Mouse (Mus musculus) adrenal gland, postnatal 4 days (tissue): Measurements from ENCODE around the gene Klhdc2. TPM values are rescaled to one million over a fixed set of nuclear protein-coding genes. Genes with fewer than 3 reads are reported as not detected.

Experiments used
- DNase-seq, 2 experiments: peaks; one replicate each; pipeline ENCODE4 v3.0.0; 2021 to 2022; ENCODE audit warnings: low spot score in 2 of 2, mixed read lengths in 2 of 2
- long read RNA-seq, 2 experiments: library from polyadenylated mRNA; stranded (forward); transcript quantifications; one replicate each; pipeline ENCODE4 v2.0.0; 2021
- total RNA-seq, 2 experiments: library from RNA; stranded (reverse); gene quantifications; 2 replicates each; pipeline ENCODE4 v1.2.3; 2021

The Klhdc2 gene
- total RNA-seq = 10 to 100 TPM; 86.4 to 86.8 TPM
- long read RNA-seq, experiment 1, transcript Klhdc2-201 (13 exons, 1,905 nt) = major isoform, 110 of 119 reads
- long read RNA-seq, experiment 1, partial matches to known transcripts = 3 of 119 reads
- long read RNA-seq, experiment 1, other reads (novel, unspliced or antisense) = 6 of 119 reads
- long read RNA-seq, experiment 2, transcript Klhdc2-201 (13 exons, 1,905 nt) = major isoform, 210 of 234 reads
- long read RNA-seq, experiment 2, partial matches to known transcripts = 4 of 234 reads
- long read RNA-seq, experiment 2, other reads (novel, unspliced or antisense) = 19 of 234 reads

- DNase-seq = peak; percentile 72 to 75
Measured at GRCm38 (mm10) chr12:69296511-69297410, at the start of gene Klhdc2. Klhdc2 (plus strand) TSS chr12:69296681.

DNA sequence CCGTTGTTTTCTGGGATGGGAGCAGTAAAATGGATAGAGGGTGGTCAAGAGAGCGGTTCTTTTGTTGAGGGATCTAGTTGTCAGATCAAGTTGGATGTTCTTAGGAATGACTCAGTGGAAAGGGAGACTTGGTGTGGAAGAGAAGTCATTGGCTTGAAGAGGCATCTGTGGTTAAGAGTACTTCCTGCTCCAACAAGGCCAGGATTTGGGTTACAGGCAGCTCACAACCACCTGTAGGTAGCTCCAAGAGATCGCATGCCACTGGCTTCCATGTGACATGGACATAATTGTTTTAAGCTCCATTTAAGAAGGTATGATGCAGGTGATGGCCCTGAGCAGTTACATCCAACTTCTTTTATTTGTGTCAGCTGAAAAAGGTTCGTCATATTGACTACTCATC, 46.7 kb upstream of the Klhdc2 start:
- no peak for DNase-seq

DNA sequence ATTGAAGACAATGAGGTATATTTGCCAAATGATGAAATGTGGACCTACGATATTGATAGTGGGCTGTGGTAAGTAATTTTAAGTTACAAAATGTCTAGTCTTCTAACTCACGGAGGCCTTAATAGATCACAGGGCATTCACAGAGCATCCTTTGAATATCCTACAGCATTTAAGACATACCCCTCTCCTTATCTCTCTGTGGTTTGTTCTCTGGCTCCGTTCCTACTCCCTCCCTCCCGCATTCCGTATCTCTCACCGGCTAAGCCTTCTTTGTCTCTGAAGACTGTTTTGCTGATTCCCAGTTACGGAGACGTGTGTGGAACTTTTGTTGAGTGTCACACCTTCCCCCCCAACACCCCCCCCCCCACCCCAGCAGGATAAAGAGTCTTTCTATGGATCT, 45.7 kb upstream of the Klhdc2 start:
- DNase-seq = no peak

GRCm38 (mm10) chr12:69253806-69254205, 42.7 kb upstream of the Klhdc2 start:
- no peak for DNase-seq

- DNase-seq = no peak
Measured at GRCm38 (mm10) chr12:69257836-69258235, 38.6 kb upstream of the Klhdc2 start.

DNA sequence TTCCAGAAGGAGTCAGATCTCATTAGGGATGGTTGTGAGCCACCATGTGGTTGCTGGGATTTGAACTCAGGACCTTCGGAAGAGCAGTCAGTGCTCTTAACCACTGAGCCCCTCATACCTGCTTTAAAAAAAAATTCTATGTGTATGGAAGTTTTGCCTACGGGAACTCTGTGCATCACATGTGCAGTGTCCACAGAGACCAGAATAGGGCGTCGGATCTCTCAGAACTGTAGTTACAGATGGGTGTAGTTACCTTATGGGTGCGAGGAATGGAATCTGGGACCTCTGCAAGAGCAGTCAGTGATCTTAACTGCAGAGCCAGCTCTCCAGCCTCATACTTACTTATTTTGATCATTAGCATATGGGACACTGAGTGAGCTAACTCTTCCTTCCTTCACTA, 34.2 kb upstream of the Klhdc2 start:
- no peak for DNase-seq

GRCm38 (mm10) chr12:69265031-69265430, 31.4 kb upstream of the Klhdc2 start:
- DNase-seq = no peak

GRCm38 (mm10) chr12:69267956-69268632, 28.4 kb upstream of the Klhdc2 start:
- no peak for DNase-seq

DNA sequence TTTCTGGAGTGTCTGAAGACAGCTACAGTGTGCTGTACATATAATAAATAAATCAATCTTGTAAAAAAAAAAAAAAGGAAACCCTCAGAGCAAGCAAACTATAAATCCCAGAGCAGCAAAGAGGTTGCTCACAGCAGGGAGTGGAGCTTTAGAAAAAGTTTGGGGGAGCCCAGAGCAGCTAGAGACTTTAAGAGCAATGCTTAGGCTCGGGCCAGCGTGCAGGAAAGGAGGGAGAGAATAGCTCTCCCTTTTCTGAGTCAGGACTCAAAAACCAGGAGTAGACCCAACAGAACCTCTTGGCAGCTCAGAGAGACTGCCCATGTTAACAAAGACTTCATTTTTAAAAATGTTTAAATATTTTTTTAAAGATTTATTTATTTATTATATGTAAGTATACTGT, 27.5 kb upstream of the Klhdc2 start:
- DNase-seq = no peak

DNA sequence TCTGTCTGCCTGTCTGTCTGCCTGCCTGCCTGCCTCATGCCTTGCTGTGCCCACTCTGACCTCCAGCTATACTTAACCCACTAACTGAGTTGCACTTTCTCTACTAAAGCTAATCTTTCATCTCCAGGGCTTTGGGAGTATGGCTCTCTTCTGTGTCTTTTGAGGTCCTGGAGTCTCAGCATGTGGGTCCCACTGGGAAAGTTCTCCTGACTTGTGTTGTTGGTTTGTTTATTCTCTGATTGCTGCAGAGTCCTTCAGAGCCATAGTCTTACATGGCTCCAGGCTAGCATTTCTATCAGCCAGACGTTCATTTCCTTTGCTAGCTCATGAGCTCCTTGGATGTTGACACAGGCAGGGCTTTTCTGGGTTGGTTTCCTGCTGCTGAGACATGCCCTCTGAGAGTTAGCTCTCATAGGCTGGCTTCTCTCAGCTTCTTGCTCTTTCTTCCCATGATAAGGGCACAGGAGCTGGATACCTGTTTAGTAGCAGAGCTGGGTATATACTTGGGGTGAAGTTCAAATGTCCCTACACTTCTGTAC, 16.5 kb upstream of the Klhdc2 start:
- no peak for DNase-seq

- no peak for DNase-seq
Measured at GRCm38 (mm10) chr12:69280915-69281314, 15.6 kb upstream of the Klhdc2 start.

DNA sequence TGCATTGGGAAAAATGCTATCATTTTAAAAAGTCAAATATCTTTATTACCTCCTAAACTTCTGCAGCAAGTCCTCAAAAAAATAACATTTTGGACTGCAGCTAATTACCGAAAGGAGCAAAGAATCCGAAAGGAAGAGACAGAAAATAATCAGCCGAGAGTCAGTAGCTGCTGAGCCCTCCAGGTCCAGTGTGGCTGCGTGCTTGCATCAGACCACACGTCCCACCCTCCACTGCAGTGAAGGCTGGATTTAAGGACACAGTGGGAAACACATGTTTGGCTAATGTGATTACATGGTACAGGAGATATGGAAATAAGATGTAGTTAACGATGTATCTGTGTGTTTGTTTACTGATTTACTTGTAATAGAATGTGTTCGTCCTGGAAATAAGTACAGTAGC, 13.3 kb upstream of the Klhdc2 start:
- no peak for DNase-seq

DNA sequence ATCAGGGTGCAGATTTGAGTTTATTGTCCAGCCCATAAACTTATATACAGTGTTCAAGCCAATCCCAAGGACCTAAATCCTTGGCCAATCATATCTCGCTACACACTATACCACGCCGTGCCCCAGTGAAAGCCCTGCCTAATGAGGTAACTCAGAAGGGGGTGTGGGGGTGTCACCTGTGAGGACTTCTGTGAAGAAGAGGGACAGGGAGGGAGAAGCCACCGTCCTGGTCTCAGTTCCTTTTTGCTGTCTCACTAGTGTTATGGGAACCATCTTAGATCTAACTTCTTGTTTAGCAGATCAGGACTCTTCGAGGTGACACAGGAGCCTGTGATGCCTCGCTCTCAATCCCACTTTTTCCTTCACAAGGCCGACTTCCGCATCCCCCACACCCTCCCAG, 8.9 kb upstream of the Klhdc2 start:
- no peak for DNase-seq

DNA sequence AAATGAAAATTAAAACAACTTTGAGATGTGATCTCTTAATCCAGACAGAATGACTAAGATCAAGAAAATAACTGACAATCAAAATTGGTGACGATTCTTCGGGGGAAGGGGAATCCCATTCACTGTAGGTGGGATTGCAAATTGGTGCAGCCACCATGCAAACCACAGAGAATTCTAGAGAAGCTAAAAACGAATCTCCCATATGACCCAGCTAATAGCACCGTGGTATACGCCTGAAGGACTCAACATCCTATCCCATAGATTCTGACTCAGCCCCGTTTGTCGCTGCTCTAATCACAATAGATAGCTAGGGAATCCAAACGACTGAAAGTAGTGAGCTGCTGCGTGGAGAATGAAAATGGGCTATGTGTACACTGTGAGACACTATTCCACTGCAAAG, 7.8 kb upstream of the Klhdc2 start:
- DNase-seq = no peak

- DNase-seq = no peak
Measured at GRCm38 (mm10) chr12:69292401-69292800, 4.1 kb upstream of the Klhdc2 start.

- no peak for DNase-seq
Measured at GRCm38 (mm10) chr12:69293815-69294214, 2.7 kb upstream of the Klhdc2 start.

DNA sequence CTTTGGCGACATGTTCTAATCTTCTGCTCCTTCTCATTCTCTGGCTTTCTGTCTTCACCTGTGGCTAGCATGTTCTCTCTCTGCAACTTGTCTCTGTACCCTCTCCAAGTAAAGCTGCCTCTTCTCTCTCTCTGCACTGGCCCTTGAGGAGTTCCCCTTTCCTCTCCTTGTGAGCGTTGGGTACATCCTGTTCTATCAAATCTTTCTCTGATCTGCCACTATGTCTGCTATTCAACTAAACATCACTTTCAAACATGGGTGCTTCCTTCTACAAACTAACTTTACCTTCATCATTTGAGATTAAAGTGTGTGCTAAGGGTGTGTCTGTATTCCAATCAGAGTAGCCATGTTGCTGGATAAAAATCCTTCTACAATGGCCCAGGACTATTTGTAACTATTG, 1.5 kb upstream of the Klhdc2 start:
- DNase-seq = no peak

- no peak for DNase-seq
Measured at GRCm38 (mm10) chr12:69295651-69296050, 830 bp upstream of the Klhdc2 start.

DNA sequence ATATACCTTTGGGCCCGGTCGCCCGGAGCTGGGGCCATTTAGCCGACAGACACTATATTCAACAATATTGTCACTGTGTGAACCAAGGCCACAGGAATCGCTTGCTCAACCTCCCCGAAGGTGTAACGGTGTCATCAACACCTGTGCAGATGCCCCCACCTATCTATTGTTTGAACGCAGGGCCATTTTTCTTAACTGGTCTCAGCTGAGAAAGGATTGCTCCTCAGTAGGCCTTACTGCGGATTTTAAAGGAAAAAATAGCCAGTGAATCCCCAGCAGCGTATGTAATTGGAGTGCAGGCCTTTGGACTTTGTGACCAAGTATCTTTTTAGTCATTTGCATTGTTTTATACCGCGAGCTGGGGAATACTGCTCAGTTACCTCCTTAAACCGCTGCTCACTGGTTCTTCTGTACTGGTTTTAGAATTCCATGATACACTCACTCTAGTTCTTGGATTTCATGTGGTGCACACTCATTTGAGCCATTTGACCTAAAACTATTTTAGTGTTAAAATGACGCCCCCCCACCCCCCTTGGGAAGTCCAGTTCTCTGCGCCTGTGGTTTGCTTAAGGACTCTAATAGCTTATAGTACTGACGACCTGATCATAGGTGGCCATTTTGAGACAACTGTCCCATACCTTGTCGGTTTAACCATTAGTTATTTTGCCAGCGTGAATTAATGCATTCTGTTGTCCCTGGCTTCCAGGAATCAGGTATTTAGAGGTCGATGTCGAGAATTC, 1.1 kb downstream of the Klhdc2 start:
- DNase-seq = no peak

DNA sequence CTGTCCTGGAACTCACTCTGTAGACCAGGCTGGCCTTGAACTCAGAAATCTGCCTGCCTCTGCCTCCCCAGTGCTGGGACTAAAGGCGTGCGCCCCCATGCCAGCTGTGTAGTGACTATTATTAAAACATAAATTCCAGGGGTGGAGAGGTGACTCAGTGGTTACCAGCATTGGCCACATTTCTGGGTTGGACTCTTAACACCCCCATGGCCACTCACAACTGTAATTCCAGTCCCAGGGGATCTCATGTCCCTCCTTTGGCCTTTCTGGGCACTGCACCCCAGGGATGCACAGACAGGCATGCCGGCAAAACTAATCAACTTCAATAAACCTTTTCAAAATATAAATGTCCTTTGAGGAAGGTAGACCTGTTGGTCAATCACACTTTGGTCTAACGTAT, 1.8 kb downstream of the Klhdc2 start:
- DNase-seq = no peak

GRCm38 (mm10) chr12:69299231-69299630, 2.8 kb downstream of the Klhdc2 start:
- DNase-seq = peak; percentile 22 to 41
